Comparison of ENCODE assay signal across 28 mouse cellular contexts in the genomic region with DNA sequence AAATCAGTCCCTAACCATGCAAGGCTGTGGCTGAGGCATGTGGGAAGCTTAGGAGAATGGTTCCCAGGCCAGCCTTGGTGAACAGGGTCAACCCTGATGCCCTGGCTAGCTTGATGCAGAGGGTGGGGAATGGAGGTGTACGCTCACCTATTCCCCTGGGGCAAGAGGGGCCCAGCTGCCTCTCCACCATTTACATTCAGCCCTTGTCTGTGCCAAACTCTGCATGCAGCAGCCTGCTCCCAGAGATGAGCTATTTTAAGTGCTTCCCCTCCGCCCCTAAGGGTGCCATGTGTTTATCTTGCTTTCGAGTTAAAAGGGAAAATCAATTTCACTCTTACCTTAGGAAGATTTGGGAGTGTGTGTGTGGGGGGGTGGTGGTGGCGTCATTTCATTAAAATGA. TPM values are rescaled to one million over a fixed set of nuclear protein-coding genes. Genes with fewer than 3 reads are reported as not detected.
"Had no signal": no experiment of that assay in that cellular context is flagged by ENCODE, and none has a peak within 500 bp of the region (broad histone marks: within the 10 kb centered on the region; RNA-seq: fewer than 3 reads in every experiment).

No protein-coding gene starts in this region.

- H3K27ac ChIP-seq: heart, adult 2 months; heart, embryonic 13.5 days; heart, embryonic 15.5 days; hindbrain, embryonic 13.5 days; hindbrain, embryonic 15.5 days; hindbrain, postnatal 0 days; kidney, embryonic 15.5 days; kidney, postnatal 0 days; left cerebral cortex, adult 2 months; limb, embryonic 10.5 days; limb, embryonic 12.5 days; liver, embryonic 13.5 days; liver, embryonic 15.5 days had no signal

- H3K4me2 ChIP-seq: heart, embryonic 11.5 days; heart, embryonic 13.5 days; heart, embryonic 15.5 days; hindbrain, embryonic 13.5 days; hindbrain, embryonic 15.5 days; kidney, embryonic 15.5 days; limb, embryonic 12.5 days; liver, embryonic 11.5 days; liver, embryonic 13.5 days; liver, embryonic 15.5 days had no signal

- H3K4me1 ChIP-seq: heart, embryonic 15.5 days; hindbrain, embryonic 15.5 days; limb, embryonic 12.5 days; liver, embryonic 13.5 days; liver, embryonic 15.5 days had no signal

- H3K36me3 ChIP-seq: heart, embryonic 13.5 days; heart, embryonic 15.5 days; hindbrain, embryonic 13.5 days; hindbrain, embryonic 15.5 days; kidney, embryonic 15.5 days; limb, embryonic 10.5 days; limb, embryonic 12.5 days; liver, embryonic 13.5 days; liver, embryonic 15.5 days had no signal

- H3K4me3 ChIP-seq: heart, adult 2 months; heart, embryonic 13.5 days; heart, embryonic 15.5 days; hindbrain, embryonic 13.5 days; hindbrain, embryonic 15.5 days; kidney, embryonic 15.5 days; left cerebral cortex, adult 2 months; limb, embryonic 10.5 days; limb, embryonic 12.5 days; liver, embryonic 13.5 days; liver, embryonic 15.5 days had no signal

- ATAC-seq: hindbrain, postnatal 0 days; intestine, embryonic 16.5 days had no signal

- DNase-seq: gastrocnemius, postnatal 14 days; gastrocnemius, postnatal 36 days; heart, adult 11 months; heart, adult 2 months; heart, postnatal 14 days; heart, postnatal 36 days; kidney, adult 11 months; kidney, adult 2 months; kidney, adult 9 months; kidney, postnatal 14 days; kidney, postnatal 36 days; liver; liver, embryonic 13.5 days had no signal

- H3K27me3 ChIP-seq: heart, embryonic 15.5 days; hindbrain, embryonic 15.5 days; liver, embryonic 13.5 days; liver, embryonic 15.5 days had no signal

- H3K9ac ChIP-seq: heart, embryonic 13.5 days; heart, embryonic 15.5 days; hindbrain, embryonic 13.5 days; hindbrain, embryonic 15.5 days; kidney, embryonic 15.5 days; limb, embryonic 12.5 days; liver, embryonic 13.5 days; liver, embryonic 15.5 days had no signal

- H3K9me3 ChIP-seq: heart, embryonic 13.5 days; heart, embryonic 15.5 days; hindbrain, embryonic 13.5 days; hindbrain, embryonic 15.5 days; kidney, embryonic 15.5 days; limb, embryonic 10.5 days; limb, embryonic 12.5 days; liver, embryonic 13.5 days; liver, embryonic 15.5 days had no signal

RNA-seq across cellular contexts. Expression of a gene that starts 59.7 kb away (rescaled TPM):
- total RNA-seq: hematopoietic stem cell, adult 5-6 weeks had no signal
- polyA plus RNA-seq: limb, embryonic 10.5 days; limb, embryonic 12.5 days; liver, embryonic 15.5 days had no signal
